Mouse (Mus musculus) skeletal muscle tissue, adult 2 months (tissue): ENCODE data around the gene Tjp2.
"Not testable (repeated sequence)": the region's sequence is repeated elsewhere in the genome, so short reads cannot be mapped to it uniquely, and the experiment has no call there.

Source experiments
- DNase-seq: peaks from one replicate; pipeline ENCODE4 v3.0.0-alpha.2; 2012; ENCODE audit warnings: low read depth, low spot score

The Tjp2 gene

DNA sequence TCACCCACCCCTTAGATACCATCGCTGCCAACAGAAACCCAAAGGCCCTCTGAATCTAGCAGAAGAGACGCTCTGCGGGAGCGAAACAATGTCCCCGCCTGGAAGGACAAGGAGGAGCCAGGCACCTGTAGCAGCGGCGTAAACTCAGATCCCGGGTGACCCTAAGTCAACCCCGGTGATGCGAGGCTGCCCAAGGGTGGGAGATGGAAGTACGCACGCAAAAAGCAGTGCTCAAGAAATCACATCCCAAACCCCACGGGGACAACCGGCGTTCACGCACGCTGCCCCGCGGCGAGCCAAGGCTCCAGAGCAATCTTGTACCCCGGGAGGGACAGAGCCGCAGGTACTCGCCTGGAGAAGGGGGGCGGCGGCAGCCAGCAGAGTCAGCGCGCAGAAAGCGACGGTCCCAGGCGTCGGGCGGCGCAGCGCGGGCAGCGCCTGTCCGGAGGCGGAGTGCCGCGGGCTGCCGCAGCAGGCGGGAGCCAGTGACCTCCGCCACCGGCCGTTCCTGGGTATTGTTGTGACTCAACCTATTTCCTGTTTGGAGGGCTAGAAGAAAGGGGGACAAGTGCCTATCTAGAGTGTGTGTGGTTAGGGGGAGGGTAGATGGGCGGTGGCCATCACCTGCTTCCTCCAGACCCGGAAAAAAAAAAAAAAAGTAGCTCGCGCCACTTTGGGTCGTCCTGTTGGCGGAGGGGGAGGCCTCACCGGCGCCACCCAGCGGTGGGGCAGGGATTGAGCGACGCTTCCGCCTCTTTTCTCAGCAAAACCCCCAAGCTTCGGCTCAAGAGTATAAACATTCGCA is at the start of gene Tjp2:
Tjp2 (minus strand) TSS at position 531 of the 805 bp plus-strand sequence.
- peak; percentile 38 for DNase-seq

DNA sequence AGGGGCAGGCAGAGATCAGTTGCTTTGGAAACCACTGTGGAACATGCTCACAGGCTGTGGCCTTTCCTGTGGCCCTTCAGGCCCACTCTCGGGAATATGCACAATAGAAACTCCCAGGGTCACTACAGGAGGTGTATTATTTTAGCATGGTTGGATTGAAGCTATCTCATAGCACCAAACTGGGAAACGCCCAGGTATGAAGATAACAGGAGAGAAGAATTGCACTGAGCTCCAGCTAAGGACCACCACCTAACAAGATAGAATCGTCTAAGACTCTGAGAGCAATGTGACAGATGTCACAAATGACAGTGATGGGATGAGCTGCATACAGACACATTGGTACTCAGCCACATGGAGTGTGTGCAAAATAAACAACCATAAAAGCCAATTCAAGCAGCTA is 49.5 kb upstream of the Tjp2 start:
- DNase-seq, result no peak

DNA sequence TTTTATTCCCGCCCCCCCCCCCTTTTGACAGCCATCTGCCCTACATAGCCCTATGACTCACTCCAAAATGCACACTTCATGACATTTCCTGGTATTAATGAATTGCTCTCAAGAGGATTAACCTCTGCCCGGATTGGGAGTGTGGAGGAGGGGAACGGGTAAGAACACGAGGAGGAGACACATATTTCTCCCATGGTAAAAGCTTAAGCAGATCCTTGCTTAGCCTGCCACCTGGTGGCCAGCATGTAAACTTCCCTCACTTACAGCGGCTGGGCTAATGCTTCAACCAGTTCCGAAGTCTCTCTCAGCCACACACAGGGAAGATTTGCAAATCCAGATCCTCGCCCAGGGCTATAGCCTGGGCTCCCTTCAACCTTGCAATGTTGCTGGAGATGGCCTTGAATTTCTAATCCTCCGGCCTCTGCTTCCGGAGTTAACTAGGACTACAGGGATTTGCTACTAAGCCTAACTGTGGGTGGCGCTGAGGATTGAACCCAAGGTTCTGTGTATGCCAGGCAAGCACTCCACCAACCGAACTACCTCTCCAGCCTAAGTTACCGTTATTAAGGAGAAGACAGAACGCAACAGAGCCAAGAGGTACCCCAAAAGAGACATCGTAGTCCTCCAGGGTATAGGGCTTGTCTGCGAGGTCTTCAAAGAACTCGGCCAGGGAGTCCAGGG is 47.1 kb upstream of the Tjp2 start:
- DNase-seq, result peak; percentile 84

DNA sequence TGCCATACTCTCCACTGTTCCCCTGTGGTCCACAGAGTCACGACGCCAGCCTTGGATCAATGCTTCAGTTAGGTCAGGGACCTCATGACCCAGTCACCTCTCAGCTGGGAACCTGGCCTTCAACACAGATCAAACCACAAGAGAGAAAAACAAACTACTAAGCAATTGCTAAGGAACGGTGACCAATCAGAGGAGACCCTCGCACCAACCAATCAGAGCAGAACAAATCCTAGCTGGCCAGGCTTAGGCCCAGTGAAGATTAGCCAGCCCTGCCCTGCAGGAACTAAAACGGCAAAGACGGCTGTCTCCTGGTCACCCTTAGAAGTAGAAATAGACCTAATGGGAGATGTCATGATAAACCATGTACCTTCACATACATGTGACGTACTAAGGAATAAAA is 46.5 kb upstream of the Tjp2 start:
- DNase-seq, result peak; percentile 50

DNA sequence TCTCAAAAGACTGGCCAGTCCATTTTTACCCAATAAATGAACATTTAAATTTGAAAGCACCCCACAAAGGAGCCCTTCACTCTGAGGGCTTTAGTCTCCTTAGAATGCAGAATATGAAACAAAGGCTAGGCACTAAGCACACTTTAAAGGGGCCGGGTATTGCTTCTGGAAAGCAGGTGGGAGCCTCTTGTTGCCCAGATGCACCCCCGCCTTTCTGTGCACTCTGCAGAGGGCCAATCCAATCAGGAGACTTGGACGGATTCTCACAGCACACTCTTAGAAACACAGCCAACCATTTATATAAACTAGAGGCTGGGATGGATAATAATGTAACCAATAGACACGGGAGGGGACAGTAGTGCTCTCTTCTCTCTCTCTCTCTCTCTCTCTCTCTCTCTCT is 43.7 kb upstream of the Tjp2 start:
- no peak for DNase-seq

DNA sequence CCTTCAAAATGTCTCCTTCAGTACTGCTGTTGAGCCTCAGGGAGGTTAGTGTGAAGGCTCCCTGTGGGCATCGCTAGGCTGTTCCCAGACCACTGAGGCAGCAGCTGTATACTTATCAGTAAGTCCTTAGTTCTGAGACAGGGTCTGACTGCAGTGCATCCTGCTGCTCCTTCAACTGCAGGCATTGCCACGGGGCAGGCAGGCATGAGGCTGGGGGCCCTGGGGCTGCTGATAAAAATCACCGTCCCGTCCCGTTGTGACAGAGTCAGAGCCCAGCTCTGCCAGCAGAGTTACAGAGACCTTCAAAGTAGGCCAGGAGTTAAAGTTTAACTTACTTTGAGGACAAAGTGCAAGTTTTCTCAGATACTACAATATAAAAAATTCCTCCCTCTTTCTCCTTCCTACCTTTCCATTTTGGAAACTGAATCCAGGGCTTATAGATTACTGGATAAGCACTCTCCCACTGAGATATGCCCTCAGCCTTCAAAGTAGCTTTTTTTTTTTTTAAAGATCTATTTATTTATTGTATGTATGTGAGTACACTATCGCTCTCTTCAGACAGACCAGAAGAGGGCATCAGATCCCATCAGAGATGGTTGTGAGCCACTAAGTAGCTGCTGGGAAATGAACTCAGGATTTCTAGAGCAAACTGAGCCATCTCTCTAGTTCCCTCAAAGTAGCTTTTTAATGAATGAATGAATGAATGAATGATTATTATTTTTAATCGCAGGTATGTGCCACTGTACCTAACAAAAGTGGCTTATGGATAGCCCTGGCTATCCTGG is 41.4 kb upstream of the Tjp2 start:
- no peak for DNase-seq

DNA sequence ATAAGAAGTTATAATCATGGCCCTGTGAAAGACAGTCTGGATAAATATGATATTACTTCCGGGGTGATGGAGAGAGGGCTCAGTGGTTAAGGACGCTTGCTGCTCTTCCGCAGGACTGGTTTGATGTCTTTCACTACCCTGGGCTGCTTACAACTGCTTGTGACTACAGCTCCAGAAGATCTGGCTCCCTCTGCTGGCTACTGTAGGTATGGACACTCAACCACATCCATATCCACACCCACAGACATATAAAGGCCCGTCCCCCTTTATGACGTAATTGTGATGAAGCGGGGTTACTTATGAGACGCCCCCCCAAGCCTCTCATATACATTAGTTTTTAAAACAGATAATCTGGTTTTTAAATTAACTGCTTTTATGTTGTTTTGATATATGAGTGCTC is 40.2 kb upstream of the Tjp2 start:
- peak; percentile 73 for DNase-seq

DNA sequence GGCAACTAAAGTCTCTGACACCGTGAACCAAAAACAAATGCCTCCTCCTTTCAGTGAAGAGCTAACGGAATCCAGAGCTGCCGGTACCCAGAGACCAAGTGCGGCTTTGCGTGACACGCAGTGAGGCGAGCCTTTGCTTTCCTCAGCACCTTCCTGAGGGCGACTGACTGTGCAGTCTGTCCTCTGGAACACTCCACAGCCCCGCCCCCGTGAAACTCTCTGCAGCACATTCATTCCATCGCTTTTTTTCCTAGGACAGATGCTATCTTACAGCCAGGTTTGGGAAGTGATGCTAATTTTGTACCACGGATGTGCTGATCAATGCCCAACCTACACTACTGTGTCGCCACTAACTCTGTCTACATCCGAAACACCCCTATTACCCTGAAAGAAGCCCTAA is 37.9 kb upstream of the Tjp2 start:
- no peak for DNase-seq

DNA sequence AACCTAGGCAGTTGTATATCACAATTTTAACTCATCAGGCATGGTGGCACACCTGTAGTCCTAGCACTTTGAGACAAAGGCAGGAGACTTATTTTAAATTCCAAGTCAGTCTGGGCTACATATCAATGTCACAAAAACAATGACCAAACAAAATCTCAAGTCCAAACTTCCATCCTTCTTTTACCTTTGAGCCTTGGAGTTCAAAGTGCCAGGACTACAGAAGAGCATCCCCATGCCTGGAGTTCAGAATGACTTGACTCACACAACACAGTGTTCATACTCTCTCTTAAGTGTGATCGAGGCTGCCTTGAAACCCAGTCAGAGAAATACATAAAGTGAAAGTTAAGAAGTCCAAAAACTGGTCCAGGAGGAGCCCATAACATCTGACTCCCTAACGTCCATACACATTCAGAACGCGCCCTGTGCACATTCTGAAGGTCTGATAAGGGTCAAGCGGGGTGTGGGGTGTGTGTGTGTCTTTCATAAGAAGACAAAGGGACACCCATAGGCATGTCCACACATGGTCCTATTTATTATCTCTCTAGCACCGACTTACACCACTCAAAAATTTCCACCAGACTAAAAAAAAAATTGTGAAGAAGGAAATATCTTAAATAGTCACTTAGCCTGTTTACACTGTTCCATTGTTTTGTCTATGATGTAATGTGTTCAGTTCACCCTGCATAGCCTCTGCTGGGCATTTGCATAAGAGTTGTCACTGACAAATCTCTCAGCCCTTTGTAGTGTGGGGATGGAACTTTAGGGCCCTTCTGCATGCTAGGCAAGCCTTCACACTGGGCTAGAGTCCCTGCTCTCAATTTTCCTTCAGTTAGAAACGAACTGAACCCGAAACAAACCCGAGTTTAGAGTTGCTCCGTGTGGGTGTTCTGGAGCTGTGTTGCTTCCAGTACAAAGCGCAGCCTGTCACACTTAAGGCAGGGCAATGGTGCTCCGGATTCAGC is 34.8 kb upstream of the Tjp2 start:
- DNase-seq, result no peak

DNA sequence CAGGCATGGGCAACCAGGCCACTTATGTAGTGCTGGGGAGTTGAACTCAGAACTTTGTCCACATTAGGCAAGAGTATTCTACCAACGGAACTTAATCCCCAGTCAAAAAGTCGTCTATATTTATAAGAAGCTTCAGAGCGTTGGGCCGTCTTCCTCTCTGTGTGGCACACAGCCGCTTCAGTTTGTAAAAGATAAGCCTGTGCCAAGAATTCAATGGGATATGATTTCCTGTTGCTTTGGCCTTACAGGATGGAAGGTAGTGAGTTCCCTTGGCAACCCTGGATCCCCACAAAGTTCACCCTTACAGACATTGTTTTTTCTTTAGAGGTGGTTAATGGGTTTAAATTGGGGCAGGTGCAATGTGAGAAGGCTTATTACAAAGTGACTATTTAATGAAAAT is 33.5 kb upstream of the Tjp2 start:
- DNase-seq, result no peak

DNA sequence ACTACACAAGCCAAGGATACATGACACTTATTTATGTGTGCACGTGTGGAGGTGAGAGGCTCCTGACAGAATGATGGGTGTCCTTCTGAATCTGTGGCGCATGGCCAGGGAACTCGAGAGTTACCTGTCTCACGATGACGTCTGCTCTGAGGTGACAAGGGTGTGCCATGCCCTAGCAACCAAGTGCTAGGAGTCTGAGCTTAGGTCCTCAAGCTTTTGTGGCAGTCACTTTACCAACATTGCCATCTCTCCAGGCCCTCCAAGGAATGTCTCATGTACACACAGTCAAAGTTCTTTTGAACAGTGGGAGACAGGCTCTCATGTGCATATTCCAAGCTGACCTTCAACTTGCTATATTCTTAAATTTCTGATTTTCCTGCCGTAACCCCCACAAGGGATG is 33.1 kb upstream of the Tjp2 start:
- DNase-seq, result no peak

DNA sequence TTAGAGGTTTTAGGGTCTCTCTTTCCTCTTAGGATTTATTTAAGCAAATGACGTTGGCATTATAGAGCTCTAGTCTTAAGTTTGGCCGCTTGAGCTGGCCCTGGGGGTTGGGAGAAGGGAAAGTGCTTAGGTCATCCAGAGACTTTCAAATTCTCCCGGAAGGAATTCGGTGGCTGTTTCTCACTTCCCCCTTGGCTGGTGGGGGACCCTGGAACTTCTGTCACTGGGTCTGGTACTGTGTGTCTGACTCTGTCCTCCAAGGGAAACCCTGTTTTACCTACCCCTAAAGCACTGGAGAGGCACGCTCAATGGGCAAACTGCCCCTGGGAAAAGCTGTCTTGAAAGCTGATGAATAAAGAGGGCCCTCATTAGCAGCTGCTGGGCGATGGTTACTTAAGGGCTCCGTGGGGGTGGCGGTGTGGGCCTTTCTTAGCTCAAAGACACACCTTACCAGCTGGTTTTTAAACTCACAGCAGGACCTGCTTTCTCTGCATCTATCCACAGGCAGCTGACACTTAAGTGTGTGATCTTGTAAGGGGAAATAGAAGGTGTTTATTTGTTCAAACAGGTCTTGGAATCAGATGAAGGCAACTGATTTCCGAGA is 28.9 kb upstream of the Tjp2 start:
- no peak for DNase-seq

DNA sequence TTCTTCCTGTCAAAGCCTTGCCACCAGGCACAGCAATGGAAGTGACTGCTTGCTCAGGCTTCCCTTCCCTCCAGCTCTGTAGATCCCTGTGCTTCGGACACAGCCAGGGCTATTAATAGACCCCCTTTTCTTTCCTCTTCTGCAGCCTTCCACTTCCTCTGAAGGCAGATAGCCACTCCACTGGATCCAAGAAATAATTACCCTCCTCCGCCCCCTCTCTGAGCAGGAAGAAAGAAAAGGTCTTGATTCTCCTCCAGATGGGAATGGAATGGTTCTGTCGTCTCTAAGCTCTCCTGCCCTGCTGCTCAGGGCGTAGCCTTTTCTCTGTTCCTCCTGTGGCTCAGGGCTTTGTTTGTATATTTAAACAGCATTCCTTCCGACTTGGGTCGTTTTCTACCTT is 27.0 kb upstream of the Tjp2 start:
- no peak for DNase-seq

DNA sequence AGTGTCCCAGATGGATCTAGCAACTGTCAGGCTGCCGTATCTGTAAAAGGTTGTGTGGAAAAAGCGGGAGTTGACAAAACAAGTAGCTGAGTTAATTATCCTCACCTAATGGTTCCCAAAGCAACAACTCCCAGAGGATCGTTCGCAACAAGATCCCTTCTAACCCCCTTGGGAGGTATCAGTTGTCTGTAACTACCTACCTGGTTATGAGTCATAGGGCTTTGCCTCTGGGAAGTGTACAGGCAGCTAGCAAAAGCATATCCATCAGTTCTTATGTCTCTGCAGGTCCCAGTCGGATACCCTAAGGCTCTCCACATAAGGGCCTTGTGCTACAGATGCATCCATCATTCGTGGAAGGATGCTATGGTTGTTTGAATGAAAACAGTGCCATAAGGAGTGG is 18.5 kb upstream of the Tjp2 start:
- DNase-seq, result no peak

DNA sequence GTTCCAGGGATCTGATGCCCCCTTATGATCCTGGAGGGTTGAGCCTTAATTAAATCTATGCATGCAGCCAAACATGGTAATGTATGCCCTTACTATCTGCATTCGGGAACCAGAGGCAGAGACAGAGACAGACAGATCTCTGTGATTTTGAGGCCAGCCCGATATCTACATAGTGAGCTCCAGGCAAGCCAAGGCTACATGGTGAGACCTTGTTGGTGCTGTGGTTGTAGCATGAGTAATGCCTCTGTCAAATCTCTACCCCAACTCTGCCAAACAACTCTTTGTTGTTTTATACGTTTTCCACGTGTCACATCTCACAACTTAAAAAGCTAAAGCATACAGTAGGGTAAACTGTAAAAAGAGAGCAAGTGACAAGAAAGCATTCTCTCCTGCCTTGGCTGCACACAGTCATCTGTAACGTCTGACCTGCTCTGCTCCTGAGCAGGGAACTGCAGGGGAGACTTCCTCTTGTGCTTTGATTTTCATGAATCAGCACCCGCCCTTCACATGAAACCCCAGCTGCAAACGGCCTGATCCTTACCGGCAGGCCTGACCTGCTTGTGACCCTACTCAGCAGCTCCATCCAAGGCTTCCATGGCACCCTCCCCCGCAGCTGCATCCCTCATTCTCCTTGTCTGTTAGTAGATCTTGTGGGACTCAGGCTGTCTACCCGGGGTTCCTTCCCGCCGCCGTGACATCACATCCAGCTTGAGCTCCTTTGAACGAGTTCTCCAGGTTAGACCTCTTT is 17.1 kb upstream of the Tjp2 start:
- no peak for DNase-seq

DNA sequence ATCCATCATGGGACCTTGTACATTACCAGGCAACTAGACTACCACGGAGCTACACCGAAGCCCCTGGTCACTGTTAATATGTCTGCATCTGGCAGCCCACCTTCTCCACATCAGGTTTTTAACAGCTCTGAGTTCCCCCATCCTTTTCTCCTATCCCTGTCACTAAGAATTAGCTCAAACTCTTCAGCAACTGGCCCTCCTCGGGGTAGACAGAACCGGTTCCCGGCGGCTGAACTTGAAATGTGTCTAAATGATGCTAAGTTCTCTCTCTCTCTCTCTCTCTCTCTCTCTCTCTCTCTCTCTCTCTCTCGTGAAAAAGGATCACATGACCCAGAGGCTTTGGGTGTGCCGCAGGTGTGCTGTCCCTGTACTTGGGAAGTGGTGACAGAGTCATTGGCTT is 16.4 kb upstream of the Tjp2 start:
- DNase-seq, result no peak

DNA sequence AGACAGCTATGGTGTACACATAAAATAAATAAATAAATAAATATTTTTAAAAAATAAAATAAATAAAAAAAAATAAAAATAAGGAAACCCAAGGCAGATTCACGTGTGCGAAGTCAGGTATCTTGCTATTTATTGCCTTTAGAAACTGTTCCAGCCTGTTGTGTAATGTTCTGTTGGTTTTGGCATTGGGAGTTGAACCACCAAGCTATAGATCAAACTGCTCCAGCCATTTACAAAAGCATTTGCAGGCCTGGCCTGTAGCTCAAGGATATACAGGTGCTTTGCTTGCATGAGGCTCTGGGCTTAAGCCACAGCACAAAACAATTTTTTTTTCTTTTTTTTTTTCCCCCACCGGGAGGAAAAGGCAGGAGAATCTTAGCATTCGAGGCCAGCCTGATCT is 13.2 kb upstream of the Tjp2 start:
- no peak for DNase-seq

DNA sequence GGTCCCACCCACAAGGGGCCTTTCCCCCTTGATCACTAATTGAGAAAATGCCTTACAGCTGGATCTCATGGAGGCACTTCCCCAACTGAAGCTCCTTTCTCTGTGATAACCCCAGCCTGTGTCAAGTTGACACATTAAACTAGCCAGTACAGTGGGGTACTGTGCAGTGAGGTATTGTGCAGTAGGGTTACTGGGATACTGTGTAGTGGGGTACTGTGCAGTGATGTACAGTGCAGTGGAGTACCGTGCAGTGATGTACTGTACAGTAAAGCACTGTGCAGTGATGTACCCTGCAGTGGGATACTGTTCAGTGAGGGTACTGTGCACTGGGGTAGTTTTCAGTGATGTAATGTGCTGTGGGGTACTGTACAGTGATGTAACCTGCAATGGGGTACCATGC is 7.5 kb upstream of the Tjp2 start:
- DNase-seq, result not testable (repeated sequence)

DNA sequence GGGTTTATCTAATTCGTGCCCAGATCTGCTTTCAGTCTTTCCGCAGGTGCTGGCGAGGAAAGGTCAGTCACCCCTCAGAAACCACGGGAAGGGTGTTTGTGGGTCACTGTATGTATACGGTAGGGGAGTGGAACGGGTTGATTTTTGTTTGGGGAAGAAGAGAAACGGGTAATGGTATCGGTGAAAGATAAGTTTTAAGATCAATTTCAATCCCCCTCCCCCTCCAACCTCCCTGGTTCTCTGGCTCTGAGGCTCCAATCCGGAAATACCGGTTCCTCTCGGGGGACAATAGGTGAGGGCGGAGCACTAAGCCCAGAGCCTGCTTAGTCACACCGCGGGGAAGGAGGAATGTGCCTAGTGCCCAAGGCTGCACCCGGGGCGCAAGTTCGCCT is 471 bp upstream of the Tjp2 start:
- DNase-seq, result no peak

DNA sequence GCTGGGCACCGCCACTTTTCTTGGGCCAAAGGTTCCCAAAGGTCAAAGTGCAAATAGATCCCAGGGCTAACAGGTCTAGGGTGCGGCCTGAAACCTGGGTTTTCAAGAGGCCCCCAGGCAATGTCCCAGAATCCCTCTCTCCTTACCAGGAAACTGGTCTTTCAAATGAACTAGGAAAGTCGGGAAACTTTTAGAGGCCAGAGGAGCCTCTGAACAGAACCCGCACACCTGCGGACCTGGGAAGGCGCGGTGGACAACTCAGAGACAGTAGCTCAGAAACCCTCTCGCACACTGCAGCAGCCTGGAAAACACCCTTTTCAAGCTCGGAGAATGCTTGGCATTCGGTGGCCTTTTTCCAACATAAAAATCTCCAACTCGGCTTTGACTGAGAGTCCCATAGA is 979 bp downstream of the Tjp2 start:
- no peak for DNase-seq
